Mouse (Mus musculus): ENCODE measurements around the gene Ube2o. TPM values are rescaled to one million over a fixed set of nuclear protein-coding genes. Genes with fewer than 3 reads are reported as not detected.

Gene Ube2o
- total and polyA plus RNA-seq, 3 experiments, result 6.3 to 41.7 (median 20.1) TPM

DNA sequence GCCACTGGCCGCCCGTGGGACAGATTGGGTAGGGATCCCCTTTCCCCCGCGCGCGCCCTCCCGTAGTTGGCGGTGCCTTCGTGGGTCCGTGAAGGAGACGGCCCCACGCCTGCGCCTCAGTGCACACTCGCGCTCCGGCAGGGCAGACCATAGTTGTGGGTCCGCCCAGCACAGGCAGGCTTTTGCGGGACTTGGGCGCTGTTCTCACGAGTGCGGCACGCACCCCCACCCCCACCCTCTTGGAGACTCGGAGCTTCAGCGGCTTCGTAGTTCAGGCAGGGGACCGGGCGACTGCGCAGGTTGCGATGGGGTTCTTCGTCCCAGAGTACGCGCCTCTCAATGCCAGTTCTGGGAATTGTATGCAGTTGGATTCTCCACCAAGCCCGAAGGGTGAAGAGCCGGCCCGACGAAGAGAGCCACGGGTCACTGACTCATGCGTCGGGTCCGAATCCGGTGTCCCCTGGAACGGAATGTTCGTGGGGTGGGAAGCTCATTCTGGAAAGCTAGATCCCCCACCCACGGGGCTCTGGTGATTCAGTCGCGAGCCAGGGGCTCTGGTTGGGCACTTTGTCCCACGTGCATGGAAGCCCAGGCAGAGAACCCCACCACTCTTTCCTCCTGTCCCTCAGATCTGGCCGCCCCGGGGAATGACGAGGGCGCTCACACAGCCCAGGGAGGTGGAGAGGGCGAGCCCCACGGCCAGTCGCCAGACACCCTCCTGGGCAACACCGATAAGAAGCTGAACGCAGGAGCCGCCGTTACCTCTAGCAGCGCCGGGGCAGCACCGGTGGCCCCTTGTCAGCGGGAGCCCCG lies 47.7 kb downstream of the Ube2o start:
- peak overlapping the region; percentile 79 for H3K4me3 ChIP-seq (ENCODE audit: low read depth, low read length)
- peaks cover 90% of the 10 kb centered on the region for H3K4me1 ChIP-seq (ENCODE audit: insufficient read depth, low read depth, low read length)
- no peaks in the 10 kb centered on the region for H3K9me3 ChIP-seq (replicated peaks)
- DNase-seq (ENCODE audit: low spot score), result peak; percentile 73
- H3K27me3 ChIP-seq (ENCODE audit: insufficient read depth, low read length), result peaks cover 11% of the 10 kb centered on the region; the same call in 1 of the 2 replicates
- no peak for TF ChIP-seq GATA1 (IDR thresholded peaks at IDR 0.05; ENCODE audit: borderline replicate concordance, low read length)
- no peak for TF ChIP-seq POLR2AphosphoS5 (IDR thresholded peaks at IDR 0.05; ENCODE audit: insufficient replicate concordance, low read depth, low read length)
- TF ChIP-seq CTCF (IDR thresholded peaks at IDR 0.05; ENCODE audit: low read depth, low read length), result no peak
- no peak; the same call in 1 of the 2 replicates for TF ChIP-seq TAL1 (conservative IDR thresholded peaks at IDR 0.05; ENCODE audit: low read depth, low read length)
- no peak for TF ChIP-seq GATA2 (IDR thresholded peaks at IDR 0.05; ENCODE audit: borderline replicate concordance, low read depth, low read length)
- H3K36me3 ChIP-seq (replicated peaks), result peaks cover 47% of the 10 kb centered on the region
- no peak for ATAC-seq (ENCODE audit: extremely low read depth, insufficient number of reproducible peaks, low FRiP score, poor library complexity, severe bottlenecking)

DNA sequence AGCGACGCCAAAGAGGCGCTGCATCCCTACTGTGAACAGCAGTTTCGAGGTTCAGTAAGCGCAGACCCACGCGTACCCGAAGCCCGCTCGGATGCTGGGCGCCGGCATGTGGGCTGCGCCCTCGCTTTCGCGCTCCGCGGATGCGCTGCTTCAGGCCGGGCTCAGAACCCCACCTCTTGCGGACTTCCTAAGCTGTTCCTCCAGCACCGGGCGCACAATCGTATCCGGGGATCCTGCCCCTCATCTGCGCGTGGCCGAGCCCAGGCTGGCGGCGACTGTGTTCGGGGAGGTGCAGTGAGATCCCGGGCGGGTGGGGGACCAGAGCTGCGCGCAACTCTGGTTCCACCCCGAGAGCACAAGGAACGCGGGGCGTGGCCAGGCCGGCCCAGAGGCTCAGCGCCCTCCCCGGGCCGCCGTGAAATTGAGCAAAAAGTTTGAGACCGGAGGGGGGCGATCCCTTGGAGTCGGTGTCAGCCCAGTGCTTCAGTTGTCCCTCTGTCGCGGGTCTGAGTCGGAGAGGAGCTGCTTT lies 48.4 kb downstream of the Ube2o start:
- Histone ChIP-seq H3K36me3 (replicated peaks) (peaks cover 42% of the 10 kb centered on the region), H3K4me3 (ENCODE audit: low read depth, low read length) (peak overlapping the region; percentile 79), H3K9me3 (replicated peaks) (no peaks in the 10 kb centered on the region), H3K4me1 (ENCODE audit: insufficient read depth, low read depth, low read length) (peaks cover 83% of the 10 kb centered on the region), H3K27me3 (ENCODE audit: insufficient read depth, low read length) (peaks cover 11% of the 10 kb centered on the region; the same call in 1 of the 2 replicates)
- ATAC-seq (ENCODE audit: extremely low read depth, insufficient number of reproducible peaks, low FRiP score, poor library complexity, severe bottlenecking) (no peak), DNase-seq (ENCODE audit: low spot score) (peak; percentile 73)
- TF ChIP-seq TAL1 (conservative IDR thresholded peaks at IDR 0.05; ENCODE audit: low read depth, low read length) (no peak), CTCF (IDR thresholded peaks at IDR 0.05; ENCODE audit: low read depth, low read length) (no peak), GATA2 (IDR thresholded peaks at IDR 0.05; ENCODE audit: borderline replicate concordance, low read depth, low read length) (no peak), POLR2AphosphoS5 (IDR thresholded peaks at IDR 0.05; ENCODE audit: insufficient replicate concordance, low read depth, low read length) (no peak), GATA1 (IDR thresholded peaks at IDR 0.05; ENCODE audit: borderline replicate concordance, low read length) (no peak)

DNA sequence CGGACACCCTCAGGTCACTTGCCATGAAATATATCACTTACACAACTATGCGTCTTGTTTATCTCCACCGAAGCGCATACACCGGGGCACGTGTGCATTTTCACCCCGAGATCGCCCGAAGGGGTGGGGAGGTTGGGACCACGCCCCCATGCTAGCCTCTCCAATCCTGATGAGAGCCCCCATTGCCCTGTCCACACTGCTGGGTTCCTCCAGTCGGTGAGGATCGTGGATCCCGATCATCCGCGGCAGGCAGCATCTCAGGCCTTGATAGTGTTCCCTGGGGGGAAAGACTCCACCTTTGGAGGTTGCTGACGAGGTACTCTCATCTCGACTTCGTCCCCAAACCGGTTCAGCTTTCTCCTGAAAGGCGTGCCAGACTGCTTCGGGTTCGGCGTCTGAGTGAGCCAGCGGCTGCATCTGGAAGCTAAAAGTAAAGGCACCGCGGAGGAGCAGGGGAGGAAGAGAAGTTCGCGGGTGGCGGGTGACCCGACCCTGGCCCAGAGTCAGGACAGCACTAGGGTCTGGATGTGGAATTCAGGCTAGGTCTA lies 48.9 kb downstream of the Ube2o start:
- DNase-seq (ENCODE audit: low spot score) (peak; percentile 66), ATAC-seq (ENCODE audit: extremely low read depth, insufficient number of reproducible peaks, low FRiP score, poor library complexity, severe bottlenecking) (peak; percentile 61)
- peaks cover 11% of the 10 kb centered on the region; the same call in 1 of the 2 replicates for H3K27me3 ChIP-seq (ENCODE audit: insufficient read depth, low read length)
- TF ChIP-seq GATA2 (IDR thresholded peaks at IDR 0.05; ENCODE audit: borderline replicate concordance, low read depth, low read length), result no peak
- TF ChIP-seq POLR2AphosphoS5 (IDR thresholded peaks at IDR 0.05; ENCODE audit: insufficient replicate concordance, low read depth, low read length), result no peak
- no peak for TF ChIP-seq CTCF (IDR thresholded peaks at IDR 0.05; ENCODE audit: low read depth, low read length)
- TF ChIP-seq GATA1 (IDR thresholded peaks at IDR 0.05; ENCODE audit: borderline replicate concordance, low read length), result no peak
- TF ChIP-seq TAL1 (conservative IDR thresholded peaks at IDR 0.05; ENCODE audit: low read depth, low read length), result no peak
- peaks cover 38% of the 10 kb centered on the region for H3K36me3 ChIP-seq (replicated peaks)
- peak overlapping the region; percentile 79 for H3K4me3 ChIP-seq (ENCODE audit: low read depth, low read length)
- H3K4me1 ChIP-seq (ENCODE audit: insufficient read depth, low read depth, low read length), result peaks cover 79% of the 10 kb centered on the region
- no peaks in the 10 kb centered on the region for H3K9me3 ChIP-seq (replicated peaks)

DNA sequence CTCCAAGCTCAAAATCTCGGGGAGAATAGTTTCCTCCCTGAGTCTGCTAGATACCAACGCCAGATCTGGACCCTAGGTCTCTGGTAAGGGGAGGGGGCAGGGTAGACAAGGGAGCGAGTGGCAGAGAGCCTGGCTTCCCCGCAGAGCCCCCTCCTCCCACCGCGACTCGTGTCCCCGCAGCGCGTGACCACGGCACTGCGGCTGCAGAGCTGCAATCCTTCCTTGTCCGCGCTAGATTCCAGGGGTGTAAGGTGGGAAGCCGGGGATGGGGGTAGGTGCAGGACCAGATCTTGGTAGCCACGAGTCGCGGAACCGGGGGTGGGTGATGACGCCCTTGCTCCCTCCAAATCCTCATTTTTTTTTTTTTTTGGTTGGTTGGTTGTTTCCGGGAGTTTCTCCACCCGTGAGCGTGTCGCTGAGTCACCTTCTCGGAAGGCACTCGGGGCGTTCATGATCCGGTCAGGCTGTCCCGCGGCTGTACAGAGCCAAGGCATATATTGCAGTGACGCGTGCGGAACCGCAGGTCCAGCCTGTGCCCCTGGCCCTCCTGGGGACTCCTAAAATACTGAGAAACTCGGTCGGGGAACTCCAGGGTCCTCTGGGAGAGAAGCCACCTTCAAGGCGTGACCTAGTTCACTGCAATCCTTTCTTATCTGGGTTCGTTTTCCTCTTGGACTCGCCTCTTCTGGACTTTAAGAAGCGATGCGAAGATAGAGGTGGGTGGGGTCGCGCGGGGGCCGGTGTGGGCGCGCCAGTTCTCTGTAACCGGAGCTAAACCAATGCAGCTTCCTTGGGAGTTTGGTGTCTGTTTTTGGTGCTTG lies 49.7 kb downstream of the Ube2o start:
- TF ChIP-seq TAL1 (conservative IDR thresholded peaks at IDR 0.05; ENCODE audit: low read depth, low read length), result no peak
- no peak for TF ChIP-seq GATA1 (IDR thresholded peaks at IDR 0.05; ENCODE audit: borderline replicate concordance, low read length)
- no peak for TF ChIP-seq GATA2 (IDR thresholded peaks at IDR 0.05; ENCODE audit: borderline replicate concordance, low read depth, low read length)
- no peak for TF ChIP-seq POLR2AphosphoS5 (IDR thresholded peaks at IDR 0.05; ENCODE audit: insufficient replicate concordance, low read depth, low read length)
- TF ChIP-seq CTCF (IDR thresholded peaks at IDR 0.05; ENCODE audit: low read depth, low read length), result no peak
- Histone ChIP-seq H3K9me3 (replicated peaks) (no peaks in the 10 kb centered on the region), H3K27me3 (ENCODE audit: insufficient read depth, low read length) (peaks cover 11% of the 10 kb centered on the region; the same call in 1 of the 2 replicates), H3K4me1 (ENCODE audit: insufficient read depth, low read depth, low read length) (peaks cover 71% of the 10 kb centered on the region), H3K4me3 (ENCODE audit: low read depth, low read length) (peak overlapping the region; percentile 79), H3K36me3 (replicated peaks) (peaks cover 30% of the 10 kb centered on the region)
- DNase-seq (ENCODE audit: low spot score) (no peak), ATAC-seq (ENCODE audit: extremely low read depth, insufficient number of reproducible peaks, low FRiP score, poor library complexity, severe bottlenecking) (no peak)

DNA sequence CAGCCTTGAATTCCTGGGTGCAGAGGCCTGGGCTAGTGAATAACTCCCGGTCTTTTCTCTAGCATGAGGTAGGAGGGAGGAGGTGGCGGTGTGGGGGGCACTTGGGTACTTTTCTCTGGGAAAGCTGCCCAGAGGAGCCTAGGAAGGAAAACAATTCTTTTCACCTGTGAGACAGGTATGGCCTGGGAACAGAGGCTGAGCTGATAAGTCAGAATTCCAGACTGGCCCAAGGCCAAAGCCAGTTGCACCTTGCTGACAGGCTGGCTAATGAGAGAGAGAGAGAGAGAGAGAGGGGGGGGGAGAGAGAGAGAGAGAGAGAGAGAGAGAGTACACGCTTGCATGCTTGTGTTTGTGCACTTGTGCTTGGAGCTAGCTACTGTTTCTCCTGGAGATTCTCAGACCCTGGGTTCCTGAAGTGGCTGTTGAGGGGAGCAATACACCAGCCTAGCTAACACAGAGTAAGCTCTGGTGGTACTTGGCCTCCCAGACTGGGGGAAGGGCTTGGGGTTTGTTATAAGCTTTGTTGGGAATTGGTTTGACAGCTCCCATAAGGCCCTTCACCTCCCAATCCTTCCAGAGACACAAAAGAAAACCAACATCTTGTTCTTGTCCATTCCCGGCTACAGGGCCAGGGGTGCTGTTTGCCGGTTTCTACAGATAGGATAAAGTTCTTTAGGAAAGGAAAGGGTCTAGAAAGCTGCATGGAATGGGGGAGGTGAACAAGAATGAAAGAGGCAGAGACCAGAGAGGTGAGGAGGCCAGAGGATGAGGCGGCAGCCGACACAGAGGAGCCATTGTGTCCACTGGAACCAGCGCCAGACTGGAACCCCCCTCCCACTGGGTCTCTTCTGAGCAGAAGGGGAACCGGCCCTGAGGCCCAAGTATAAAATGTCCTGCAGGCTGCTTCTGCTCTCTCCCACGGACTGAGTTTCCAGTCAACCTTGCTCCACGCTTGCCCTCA lies 50.8 kb downstream of the Ube2o start, which contains the start of gene Sphk1:
TSS of gene Sphk1 (plus strand) at position 739 of the 961 bp plus-strand sequence.
- Histone ChIP-seq H3K4me1 (ENCODE audit: insufficient read depth, low read depth, low read length) (peaks cover 60% of the 10 kb centered on the region), H3K27me3 (ENCODE audit: insufficient read depth, low read length) (peaks cover 14% of the 10 kb centered on the region; the same call in 1 of the 2 replicates), H3K4me3 (ENCODE audit: low read depth, low read length) (peak within 1 kb of the TSS; percentile 79), H3K36me3 (replicated peaks) (peaks cover 19% of the 10 kb centered on the region), H3K9me3 (replicated peaks) (no peaks in the 10 kb centered on the region)
- TF ChIP-seq GATA1 (IDR thresholded peaks at IDR 0.05; ENCODE audit: borderline replicate concordance, low read length) (no peak), CTCF (IDR thresholded peaks at IDR 0.05; ENCODE audit: low read depth, low read length) (no peak), TAL1 (conservative IDR thresholded peaks at IDR 0.05; ENCODE audit: low read depth, low read length) (no peak), GATA2 (IDR thresholded peaks at IDR 0.05; ENCODE audit: borderline replicate concordance, low read depth, low read length) (no peak), POLR2AphosphoS5 (IDR thresholded peaks at IDR 0.05; ENCODE audit: insufficient replicate concordance, low read depth, low read length) (no peak)
- ATAC-seq (ENCODE audit: extremely low read depth, insufficient number of reproducible peaks, low FRiP score, poor library complexity, severe bottlenecking) (no peak), DNase-seq (ENCODE audit: low spot score) (no peak)

All from G1E (cell line).